Mouse (Mus musculus) limb, embryonic 14.5 days (tissue): Measurements from ENCODE around the gene Fgfr2. TPM values are rescaled to one million over a fixed set of nuclear protein-coding genes. Genes with fewer than 3 reads are reported as not detected.

Experiments
- ATAC-seq: fragments of 200-750 bp; cut with Nextera tagmentation; 2 replicates; pipeline ENCODE4 v1.8.0; 2017; ENCODE audit warnings: low read depth, moderate number of reproducible peaks, moderate TSS enrichment; ENCODE audit not compliant: low FRiP score
- DNase-seq: peaks from one replicate; pipeline ENCODE4 v3.0.0-alpha.2; 2015; ENCODE audit warnings: low spot score
- H3K27ac ChIP-seq: fragments of 300-500 bp; sonication (generic); replicated peaks from 2 replicates; pipeline ENCODE4 v1.5.1; 2014; ENCODE audit warnings: low read depth, mild to moderate bottlenecking, low read length, moderate library complexity, mixed read lengths
- H3K27me3 ChIP-seq: fragments of 300-500 bp; sonication (generic); 2 replicates; pipeline ENCODE4 v1.6.1; 2014; ENCODE audit warnings: low read length, mixed read lengths; ENCODE audit not compliant: control insufficient read depth, insufficient read depth
- H3K36me3 ChIP-seq: fragments of 300-500 bp; sonication (generic); 2 replicates; pipeline ENCODE4 v1.6.1; 2014; ENCODE audit warnings: mild to moderate bottlenecking, low read length, moderate library complexity, mixed read lengths; ENCODE audit not compliant: control insufficient read depth, insufficient read depth
- H3K4me1 ChIP-seq: fragments of 300-500 bp; sonication (generic); 2 replicates; pipeline ENCODE4 v1.6.1; 2014; ENCODE audit warnings: antibody characterized with exemption, low read length, mixed read lengths; ENCODE audit not compliant: control insufficient read depth, insufficient read depth
- H3K4me2 ChIP-seq: fragments of 300-500 bp; sonication (generic); replicated peaks from 2 replicates; pipeline ENCODE4 v1.6.1; 2014; ENCODE audit warnings: low read depth, mild to moderate bottlenecking, low read length, moderate library complexity; ENCODE audit not compliant: severe bottlenecking
- H3K4me3 ChIP-seq: fragments of 300-500 bp; sonication (generic); replicated peaks from 2 replicates; pipeline ENCODE4 v1.5.1; 2014; ENCODE audit warnings: low read length
- H3K9ac ChIP-seq: fragments of 300-500 bp; sonication (generic); 2 replicates; pipeline ENCODE4 v1.6.1; 2014; ENCODE audit warnings: mild to moderate bottlenecking, low read depth, low read length, moderate library complexity; ENCODE audit not compliant: severe bottlenecking
- H3K9me3 ChIP-seq: fragments of 300-500 bp; sonication (generic); 2 replicates; pipeline ENCODE4 v1.6.1; 2016; ENCODE audit warnings: low read length; ENCODE audit not compliant: control insufficient read depth
- POLR2A ChIP-seq: fragments of 200-500 bp; IDR thresholded peaks from 2 replicates; pipeline ENCODE4 v1.8.0; 2012; ENCODE audit warnings: inconsistent platforms, mild to moderate bottlenecking, moderate library complexity, borderline replicate concordance; ENCODE audit not compliant: insufficient read depth, insufficient read length; ENCODE audit errors: extremely low read depth
- WGBS: fragments of 180-500 bp; shearing (Covaris S2); extraction: QIAGEN DNeasy Blood & Tissue Kit; methylation state at CpG from one replicate; pipeline ENCODE4 v1.1.7; 2014; 5-methylcytosine and 5-hydroxymethylcytosine counted together
- polyA plus RNA-seq, 2 experiments: library from polyadenylated mRNA; depleted of rRNA in 1 of 2; stranded (reverse) in 1 of 2; unstranded in 1 of 2; fragments of >200 nt; fragmentation: Nextera tagmentation in 1 of 2; extraction: Ambion mirVana in 1 of 2; gene quantifications; 2 replicates each; pipeline versions ENCODE4 v1.2.1 to v1.2.3; 2012 to 2014

Gene Fgfr2
- polyA plus RNA-seq, 2 experiments: 131 to 133 TPM

DNA sequence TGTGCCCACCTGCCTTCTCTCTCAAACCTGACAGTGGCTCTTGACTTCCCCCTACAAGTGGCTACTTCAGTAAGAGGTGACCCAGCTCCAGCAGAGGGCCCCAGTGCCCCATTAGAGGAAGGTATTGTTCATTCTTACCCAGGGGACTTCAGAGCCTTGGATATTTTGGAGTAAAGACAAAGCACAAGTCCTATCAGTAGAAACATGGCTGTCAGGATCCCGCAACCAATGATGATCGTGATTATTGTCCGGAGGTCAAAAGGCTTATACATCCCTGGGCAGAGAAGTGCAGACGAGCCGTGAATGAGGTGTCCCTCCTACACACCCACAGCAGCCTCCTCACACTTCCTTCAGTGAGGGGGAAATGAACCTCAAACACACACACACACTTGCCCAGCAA lies 1796.1 kb downstream of the Fgfr2 start:
- ATAC-seq: no peak
- H3K36me3 ChIP-seq: no peaks in the 10 kb centered on the region
- H3K4me2 ChIP-seq: no peak overlapping the region
- H3K27ac ChIP-seq: no peak overlapping the region
- no peaks in the 10 kb centered on the region for H3K9me3 ChIP-seq
- no peaks in the 10 kb centered on the region for H3K4me1 ChIP-seq
- DNase-seq: no peak
- H3K4me3 ChIP-seq: no peak overlapping the region
- H3K27me3 ChIP-seq: no peaks in the 10 kb centered on the region
- no peak overlapping the region for H3K9ac ChIP-seq
- TF ChIP-seq POLR2A: no peak
- whole genome bisulfite sequencing: 93% methylated on average over 5 of the region's 5 CpGs

- ATAC-seq (no peak), DNase-seq (no peak)
- H3K36me3 ChIP-seq: no peaks in the 10 kb centered on the region
- H3K4me2 ChIP-seq: no peak within 1 kb of the TSS
- no peaks in the 10 kb centered on the region for H3K9me3 ChIP-seq
- no peak within 1 kb of the TSS for H3K9ac ChIP-seq
- H3K27ac ChIP-seq: no peak within 1 kb of the TSS
- WGBS: 79% methylated on average over 2 of the region's 2 CpGs
- no peak within 1 kb of the TSS for H3K4me3 ChIP-seq
- no peaks in the 10 kb centered on the region for H3K4me1 ChIP-seq
- H3K27me3 ChIP-seq: no peaks in the 10 kb centered on the region
- no peak for TF ChIP-seq POLR2A
Measured at GRCm38 (mm10) chr7:131322192-131322591, 1801.0 kb downstream of the Fgfr2 start, which contains the start of gene Cuzd1. Gene Cuzd1 (minus strand): TSS chr7:131322292.

DNA sequence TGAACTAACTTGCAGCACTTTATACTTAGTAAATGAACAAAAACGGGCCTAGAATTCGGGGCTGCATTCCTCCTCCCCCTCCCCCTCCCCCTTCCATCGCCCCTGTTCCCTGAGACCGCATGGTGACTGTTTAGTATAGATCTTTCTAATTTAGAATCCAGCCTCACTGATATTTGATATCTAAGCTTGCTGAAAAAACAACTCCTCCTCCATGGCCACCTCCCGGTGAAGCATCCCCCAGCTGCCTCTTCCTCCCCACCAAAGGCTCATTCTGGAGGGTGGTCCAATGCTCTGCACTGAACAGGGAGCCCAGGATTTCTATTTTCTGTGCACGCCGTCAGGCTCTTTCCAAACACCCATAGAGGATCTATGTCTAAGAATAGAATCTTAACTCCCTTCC lies 1804.8 kb downstream of the Fgfr2 start:
- Histone ChIP-seq H3K9me3 (no peaks in the 10 kb centered on the region), H3K9ac (no peak overlapping the region), H3K4me1 (no peaks in the 10 kb centered on the region), H3K4me3 (no peak overlapping the region), H3K36me3 (no peaks in the 10 kb centered on the region), H3K27me3 (no peaks in the 10 kb centered on the region), H3K4me2 (no peak overlapping the region), H3K27ac (no peak overlapping the region)
- ATAC-seq: no peak
- DNase-seq: no peak
- WGBS: 63% methylated on average over 6 of the region's 7 CpGs
- TF ChIP-seq POLR2A: no peak

DNA sequence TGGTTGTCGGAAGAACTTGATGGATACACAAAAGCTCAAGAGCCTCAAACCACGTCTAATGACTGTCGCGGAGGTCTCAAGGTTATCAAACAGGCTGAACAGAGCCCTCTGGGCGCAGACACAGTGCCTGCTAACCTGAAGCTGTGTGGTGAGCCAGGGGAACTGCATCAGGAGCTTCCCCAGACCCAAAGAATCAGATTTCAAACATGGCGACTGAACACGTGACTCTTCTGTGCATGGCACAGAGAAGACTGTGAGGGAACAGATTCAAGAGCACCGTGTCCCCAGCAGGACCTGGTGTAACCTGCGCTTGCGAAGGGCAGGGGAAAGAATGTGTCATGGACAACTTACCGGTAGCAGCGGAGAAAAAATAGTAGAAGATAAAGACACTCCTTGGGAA lies 1805.6 kb downstream of the Fgfr2 start:
- no peak for TF ChIP-seq POLR2A
- no peak for ATAC-seq
- H3K27me3 ChIP-seq: no peaks in the 10 kb centered on the region
- H3K9ac ChIP-seq: no peak overlapping the region
- no peak overlapping the region for H3K27ac ChIP-seq
- H3K4me3 ChIP-seq: no peak overlapping the region
- H3K4me2 ChIP-seq: no peak overlapping the region
- DNase-seq: no peak
- H3K36me3 ChIP-seq: no peaks in the 10 kb centered on the region
- 68% methylated on average over 12 of the region's 12 CpGs for WGBS
- H3K4me1 ChIP-seq: no peaks in the 10 kb centered on the region
- no peaks in the 10 kb centered on the region for H3K9me3 ChIP-seq

- WGBS: 71% methylated on average over 7 of the region's 7 CpGs
- H3K4me1 ChIP-seq: no peaks in the 10 kb centered on the region
- H3K36me3 ChIP-seq: no peaks in the 10 kb centered on the region
- no peak overlapping the region for H3K9ac ChIP-seq
- ATAC-seq (no peak), DNase-seq (no peak)
- no peak overlapping the region for H3K4me2 ChIP-seq
- no peaks in the 10 kb centered on the region for H3K27me3 ChIP-seq
- H3K27ac ChIP-seq: no peak overlapping the region
- H3K4me3 ChIP-seq: no peak overlapping the region
- TF ChIP-seq POLR2A: no peak
- H3K9me3 ChIP-seq: no peaks in the 10 kb centered on the region
Measured at GRCm38 (mm10) chr7:131314493-131314892, 1808.7 kb downstream of the Fgfr2 start.

DNA sequence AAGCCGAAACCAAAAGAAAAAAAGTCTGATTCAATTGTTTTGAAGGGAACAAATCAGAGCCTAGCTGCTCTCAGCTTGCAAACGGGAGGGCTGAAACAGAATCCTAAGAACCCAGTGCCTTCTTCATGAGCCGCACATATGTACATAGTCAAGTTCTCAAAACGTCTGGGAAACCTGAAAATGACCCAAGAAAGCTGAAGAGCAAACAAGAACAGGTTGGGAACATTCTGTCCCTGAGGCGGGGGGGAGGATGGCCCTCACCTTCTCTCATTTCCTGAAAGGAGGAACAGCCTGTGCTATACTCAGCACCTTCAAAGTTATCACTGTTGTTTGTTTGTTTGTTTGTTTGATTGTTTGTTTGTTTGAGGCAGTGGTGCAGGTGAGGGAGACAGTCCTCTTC lies 1816.4 kb downstream of the Fgfr2 start:
- no peaks in the 10 kb centered on the region for H3K9me3 ChIP-seq
- H3K36me3 ChIP-seq: no peaks in the 10 kb centered on the region
- H3K27ac ChIP-seq: no peak overlapping the region
- DNase-seq (no peak), ATAC-seq (no peak)
- WGBS: 80% methylated on average over 5 of the region's 5 CpGs
- no peak for TF ChIP-seq POLR2A
- H3K4me2 ChIP-seq: no peak overlapping the region
- H3K27me3 ChIP-seq: no peaks in the 10 kb centered on the region
- no peaks in the 10 kb centered on the region for H3K4me1 ChIP-seq
- no peak overlapping the region for H3K4me3 ChIP-seq
- no peak overlapping the region for H3K9ac ChIP-seq
